Mouse (Mus musculus) cortical plate, adult 2 months (tissue): ENCODE measurements around the gene Olfr427. TPM values are rescaled to one million over a fixed set of nuclear protein-coding genes. Genes with fewer than 3 reads are reported as not detected.
"Not testable (repeated sequence)": the region's sequence is repeated elsewhere in the genome, so short reads cannot be mapped to it uniquely, and the experiment has no call there.

ENCODE experiments used
- H3K27ac ChIP-seq: fragments of 200-500 bp; 2 replicates; pipeline ENCODE4 v1.5.1; 2012; ENCODE audit warnings: low read length, control low read depth, inconsistent platforms; ENCODE audit not compliant: insufficient read depth
- H3K4me1 ChIP-seq: fragments of 200-500 bp; 2 replicates; pipeline ENCODE4 v1.6.1; 2011; ENCODE audit warnings: low read length; ENCODE audit not compliant: control insufficient read depth, insufficient read depth
- H3K4me3 ChIP-seq: fragments of 200-500 bp; 2 replicates; pipeline ENCODE4 v1.5.1; 2011; ENCODE audit warnings: mild to moderate bottlenecking, low read length, control low read depth; ENCODE audit not compliant: insufficient read depth
- CTCF ChIP-seq: fragments of 200-500 bp; IDR thresholded peaks from 2 replicates; pipeline ENCODE4 v1.5.1; 2011; ENCODE audit warnings: mild to moderate bottlenecking, control low read depth, low read length; ENCODE audit not compliant: insufficient read depth; ENCODE audit errors: extremely low read depth
- POLR2A ChIP-seq: fragments of 200-500 bp; IDR thresholded peaks from 2 replicates; pipeline ENCODE4 v1.6.1; 2011; ENCODE audit warnings: mild to moderate bottlenecking, low read length, control low read depth; ENCODE audit not compliant: insufficient read depth; ENCODE audit errors: extremely low read depth
- polyA plus RNA-seq: library from polyadenylated mRNA; depleted of rRNA; stranded (reverse); fragments of >200 nt; gene quantifications from 2 replicates; pipeline ENCODE4 v1.2.3, GENCODE M21; 2012; rRNA removed

Gene Olfr427
- polyA plus RNA-seq, result not detected in 2 replicates

DNA sequence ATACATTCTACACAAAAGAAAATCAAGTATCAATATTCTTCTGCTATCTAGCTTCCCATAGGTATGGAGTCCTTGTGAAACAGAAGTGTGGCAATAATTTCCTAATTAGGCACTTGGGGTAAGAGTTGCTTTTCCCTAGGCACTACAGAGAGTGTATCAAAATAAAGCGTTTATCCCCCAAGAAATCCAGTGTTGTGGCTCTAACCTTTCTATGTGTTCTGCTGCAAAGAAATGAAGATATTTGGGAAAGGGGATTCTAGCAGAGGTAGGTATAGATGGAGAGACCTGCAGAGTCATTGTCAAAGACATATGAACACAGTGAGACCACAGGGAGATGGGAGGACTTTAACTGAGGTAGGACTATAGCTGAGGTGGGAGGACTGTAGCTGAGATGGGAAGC, at the start of gene Olfr427:
TSS of gene Olfr427 (plus strand) at position 301 of the 400 bp plus-strand sequence.
- H3K4me1 ChIP-seq, result no peaks in the 10 kb centered on the region
- no peak for TF ChIP-seq CTCF
- no peak within 1 kb of the TSS for H3K4me3 ChIP-seq
- H3K27ac ChIP-seq, result no peak within 1 kb of the TSS

DNA sequence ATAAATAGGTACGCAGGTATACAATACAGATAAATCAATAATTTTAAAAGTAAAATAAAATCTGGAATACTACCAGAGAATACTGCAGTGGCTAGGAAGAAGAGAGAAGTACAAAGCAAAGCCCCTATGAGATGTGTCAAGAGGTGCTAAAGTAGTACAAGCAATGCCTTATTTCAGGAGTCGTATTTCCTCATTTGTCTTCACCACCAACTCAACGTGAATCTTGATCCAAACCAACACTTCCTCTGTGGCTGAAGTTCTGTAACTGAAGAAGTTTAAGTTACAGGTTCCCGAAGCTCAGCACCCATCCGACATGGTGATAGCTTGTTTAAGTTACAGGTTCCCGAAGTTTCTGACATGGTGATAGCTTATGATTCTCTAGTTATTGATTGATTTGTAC, 48.5 kb upstream of the Olfr427 start:
- H3K4me1 ChIP-seq, H3K27ac ChIP-seq, H3K4me3 ChIP-seq: not testable (repeated sequence)

GRCm38 (mm10) chr1:174048893-174049292, 47.8 kb upstream of the Olfr427 start, which contains the start of gene Olfr432:
TSS of gene Olfr432 (plus strand) at chr1:174049205.
- Histone ChIP-seq H3K4me1 (no peaks in the 10 kb centered on the region), H3K4me3 (no peak within 1 kb of the TSS), H3K27ac (no peak within 1 kb of the TSS)
- no peak for TF ChIP-seq CTCF
- TF ChIP-seq POLR2A, result no peak

GRCm38 (mm10) chr1:174049357-174049756, 47.3 kb upstream of the Olfr427 start:
- H3K27ac ChIP-seq, H3K4me3 ChIP-seq, H3K4me1 ChIP-seq: not testable (repeated sequence)

GRCm38 (mm10) chr1:174050532-174050931, 46.2 kb upstream of the Olfr427 start:
- no peak for TF ChIP-seq CTCF
- TF ChIP-seq POLR2A, result no peak
- Histone ChIP-seq H3K4me1 (no peaks in the 10 kb centered on the region), H3K27ac (no peak overlapping the region), H3K4me3 (no peak overlapping the region)

DNA sequence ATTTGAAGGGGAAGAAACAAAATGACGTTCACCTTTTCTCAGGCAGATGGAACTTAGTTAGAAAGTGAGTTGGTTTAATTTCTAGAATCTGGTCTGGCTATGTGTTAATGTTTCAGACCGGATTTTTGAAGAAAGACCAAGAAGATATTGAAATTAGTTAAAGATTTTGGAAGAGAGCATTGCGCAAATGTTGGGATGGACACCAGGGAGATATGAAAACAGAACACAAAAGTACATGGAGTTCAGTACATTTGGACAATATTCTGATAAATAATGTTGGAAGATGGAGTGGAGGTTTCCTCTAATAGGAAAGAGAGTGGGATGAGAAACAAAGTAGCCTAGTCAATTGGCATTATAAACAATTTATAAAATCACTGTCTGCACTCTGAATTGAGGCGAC, 45.2 kb upstream of the Olfr427 start:
- TF ChIP-seq CTCF (no peak), POLR2A (no peak)
- Histone ChIP-seq H3K27ac (no peak overlapping the region), H3K4me1 (no peaks in the 10 kb centered on the region), H3K4me3 (no peak overlapping the region)

- Histone ChIP-seq H3K4me1 (no peaks in the 10 kb centered on the region), H3K27ac (no peak overlapping the region), H3K4me3 (no peak overlapping the region)
- no peak for TF ChIP-seq CTCF
- TF ChIP-seq POLR2A, result no peak
Measured at GRCm38 (mm10) chr1:174051931-174052536, 44.7 kb upstream of the Olfr427 start.

DNA sequence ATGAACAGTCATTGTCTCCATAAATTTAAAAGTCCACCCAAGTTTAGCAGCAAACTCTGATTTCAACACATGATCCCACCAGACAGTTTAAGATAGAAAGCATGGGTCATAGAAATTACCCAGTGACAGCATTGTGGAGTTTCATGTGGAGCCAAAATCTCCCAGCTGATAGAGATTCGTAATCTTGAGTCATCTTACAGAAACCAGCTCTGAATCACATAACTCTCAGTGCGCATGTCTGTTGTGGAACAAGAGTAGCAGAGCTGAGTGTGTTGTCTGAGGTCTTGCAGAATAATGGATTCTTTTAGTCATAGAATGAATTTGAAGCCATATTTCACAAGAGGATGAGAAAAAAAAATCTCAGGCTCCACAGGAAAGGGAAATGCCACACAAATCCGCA, 43.7 kb upstream of the Olfr427 start:
- H3K4me1 ChIP-seq, result no peaks in the 10 kb centered on the region
- H3K27ac ChIP-seq, result no peak overlapping the region
- no peak overlapping the region for H3K4me3 ChIP-seq
- no peak for TF ChIP-seq CTCF
- no peak for TF ChIP-seq POLR2A

GRCm38 (mm10) chr1:174055248-174055647, 41.4 kb upstream of the Olfr427 start:
- Histone ChIP-seq H3K4me1 (no peaks in the 10 kb centered on the region), H3K4me3 (no peak overlapping the region), H3K27ac (no peak overlapping the region)
- TF ChIP-seq CTCF (no peak), POLR2A (no peak)

DNA sequence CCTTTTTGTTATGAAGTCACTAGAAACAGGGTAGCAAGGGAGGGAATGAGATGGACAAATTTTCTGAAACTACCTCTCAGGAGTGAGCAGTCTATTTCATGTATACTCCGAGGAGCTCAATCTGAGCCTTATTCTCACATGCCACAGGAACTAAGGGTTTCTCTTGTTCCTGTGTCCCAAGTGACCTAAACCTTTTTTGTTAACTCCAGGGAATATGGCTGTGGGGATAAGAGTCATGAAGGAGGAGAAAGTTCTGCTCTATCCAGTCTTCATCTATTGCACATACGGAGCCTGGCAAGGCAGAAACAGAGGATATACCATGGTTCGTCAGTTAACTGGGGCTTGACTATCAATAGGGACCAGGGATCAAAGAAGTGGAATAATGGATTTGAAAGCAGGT, 30.4 kb upstream of the Olfr427 start, which contains the start of gene Olfr430:
TSS of gene Olfr430 (plus strand) at position 301 of the 400 bp plus-strand sequence.
- no peak within 1 kb of the TSS for H3K27ac ChIP-seq
- H3K4me1 ChIP-seq, result no peaks in the 10 kb centered on the region
- TF ChIP-seq POLR2A, result no peak
- no peak for TF ChIP-seq CTCF
- no peak within 1 kb of the TSS for H3K4me3 ChIP-seq

GRCm38 (mm10) chr1:174084031-174084430, 12.7 kb upstream of the Olfr427 start, which contains the start of gene Olfr429:
TSS of gene Olfr429 (plus strand) at chr1:174084331.
- H3K4me3 ChIP-seq, result no peak within 1 kb of the TSS
- no peaks in the 10 kb centered on the region for H3K4me1 ChIP-seq
- TF ChIP-seq CTCF (no peak), POLR2A (no peak)
- H3K27ac ChIP-seq, result no peak within 1 kb of the TSS
